Comparison of ENCODE assay signal across 11 mouse cellular contexts in genomic region chr5:91075021-91075420, GRCm38 (mm10). TPM values are rescaled to one million over a fixed set of nuclear protein-coding genes. Genes with fewer than 3 reads are reported as not detected.
DNase-seq lines count a peak whose midpoint lies in the region; ATAC-seq and TF ChIP-seq lines count a peak whose summit lies in the region.
"Had no signal": no experiment of that assay in that cellular context is flagged by ENCODE, and none has a peak within 500 bp of the region (broad histone marks: within the 10 kb centered on the region; RNA-seq: fewer than 3 reads in every experiment).

No protein-coding gene starts in this region.

- no peaks in the 10 kb centered on the region for H3K27me3 ChIP-seq in heart, embryonic 11.5 days (ENCODE audit: control insufficient read depth, insufficient read depth, low read length)
- H3K27me3 ChIP-seq in E14TG2a.4 (ENCODE audit: insufficient read depth, low read length): peaks cover 23% of the 10 kb centered on the region
- H3K27me3 ChIP-seq in hindbrain, embryonic 11.5 days (ENCODE audit: control insufficient read depth, insufficient read depth, low read length): no peaks in the 10 kb centered on the region; the same call in 1 of the 2 replicates
- H3K27me3 ChIP-seq in midbrain, embryonic 13.5 days: peaks cover 21% of the 10 kb centered on the region

- DNase-seq in heart, adult 18-20 months: no peak
- DNase-seq in hindbrain, embryonic 11.5 days (ENCODE audit: low spot score): peak; percentile 1
- no peak for DNase-seq in cerebellum, postnatal 25 days
- no peak for DNase-seq in spleen, postnatal 14 days (ENCODE audit: low spot score in 2 of 2)
- DNase-seq in kidney, adult 9 months: no peak
- DNase-seq: cerebellum, adult 11 months had no signal

- no peaks in the 10 kb centered on the region for H3K36me3 ChIP-seq in heart, embryonic 11.5 days (ENCODE audit: control insufficient read depth, insufficient read depth, low read length)
- no peaks in the 10 kb centered on the region for H3K36me3 ChIP-seq in E14TG2a.4 (ENCODE audit: insufficient read depth, low read length)
- H3K36me3 ChIP-seq in hindbrain, embryonic 11.5 days (ENCODE audit: control insufficient read depth, insufficient read depth, low read length): no peaks in the 10 kb centered on the region
- H3K36me3 ChIP-seq in midbrain, embryonic 13.5 days: no peaks in the 10 kb centered on the region

- no peak overlapping the region for H3K27ac ChIP-seq in heart, embryonic 11.5 days (ENCODE audit: low read depth, low read length)
- no peak overlapping the region for H3K27ac ChIP-seq in hindbrain, embryonic 11.5 days (ENCODE audit: low read depth, low read length)
- H3K27ac ChIP-seq in midbrain, embryonic 13.5 days: no peak overlapping the region

- peak overlapping the region; percentile 65 for H3K4me2 ChIP-seq in heart, embryonic 11.5 days
- H3K4me2 ChIP-seq in hindbrain, embryonic 11.5 days (replicated peaks; ENCODE audit: low read depth, low read length): no peak overlapping the region
- peak overlapping the region; percentile 64 for H3K4me2 ChIP-seq in midbrain, embryonic 13.5 days (replicated peaks)

- ATAC-seq in heart, embryonic 11.5 days (replicated peaks; ENCODE audit: insufficient number of reproducible peaks, low FRiP score, low TSS enrichment): no peak
- ATAC-seq in hindbrain, embryonic 11.5 days (ENCODE audit: low FRiP score): no peak; the same call in 1 of the 2 replicates
- peak; percentile 20; the same call in 1 of the 2 replicates for ATAC-seq in midbrain, embryonic 13.5 days

- 44% methylated on average over 1 of the region's 1 CpGs for WGBS in heart, embryonic 11.5 days (ENCODE audit: insufficient replicate concordance)
- WGBS in hindbrain, embryonic 11.5 days: 38% methylated on average over 1 of the region's 1 CpGs
- 41% methylated on average over 1 of the region's 1 CpGs for WGBS in midbrain, embryonic 13.5 days

- H3K9ac ChIP-seq in heart, embryonic 11.5 days (ENCODE audit: low read depth, low read length): no peak overlapping the region
- no peak overlapping the region for H3K9ac ChIP-seq in hindbrain, embryonic 11.5 days (ENCODE audit: low read depth, low read length)
- H3K9ac ChIP-seq in midbrain, embryonic 13.5 days (replicated peaks): no peak overlapping the region

- H3K9me3 ChIP-seq in heart, embryonic 11.5 days (replicated peaks; ENCODE audit: control insufficient read depth, low read length): no peaks in the 10 kb centered on the region
- H3K9me3 ChIP-seq in E14TG2a.4 (ENCODE audit: low read length): peaks cover 7% of the 10 kb centered on the region; the same call in 1 of the 2 replicates
- H3K9me3 ChIP-seq in hindbrain, embryonic 11.5 days (ENCODE audit: control insufficient read depth, low read length): no peaks in the 10 kb centered on the region
- no peaks in the 10 kb centered on the region for H3K9me3 ChIP-seq in midbrain, embryonic 13.5 days

- peak overlapping the region; percentile 35; the same call in 1 of the 2 replicates for H3K4me3 ChIP-seq in heart, embryonic 11.5 days (ENCODE audit: low read depth, low read length)
- H3K4me3 ChIP-seq in E14TG2a.4 (replicated peaks; ENCODE audit: low read length): 0 out of 2 replicates have a peak overlapping the region, but pooled peaks have one; percentile 56
- no peak overlapping the region for H3K4me3 ChIP-seq in hindbrain, embryonic 11.5 days (ENCODE audit: low read depth, low read length)
- H3K4me3 ChIP-seq in midbrain, embryonic 13.5 days (replicated peaks): no peak overlapping the region

- no peak for TF ChIP-seq CTCF in E14TG2a.4 (conservative IDR thresholded peaks at IDR 0.05; ENCODE audit: low read length)

- no peaks in the 10 kb centered on the region for H3K4me1 ChIP-seq in heart, embryonic 11.5 days (ENCODE audit: control insufficient read depth, insufficient read depth, low read length)
- peaks cover 3% of the 10 kb centered on the region; the same call in 1 of the 2 replicates for H3K4me1 ChIP-seq in E14TG2a.4 (replicated peaks; ENCODE audit: low read depth, low read length)
- no peaks in the 10 kb centered on the region; the same call in 1 of the 2 replicates for H3K4me1 ChIP-seq in hindbrain, embryonic 11.5 days (replicated peaks; ENCODE audit: control insufficient read depth, insufficient read depth, low read length)
- peaks cover 8% of the 10 kb centered on the region for H3K4me1 ChIP-seq in midbrain, embryonic 13.5 days (replicated peaks)

RNA-seq across cellular contexts. Expression of gene Ereg, which starts 0.6 kb away (rescaled TPM):
- polyA plus RNA-seq in heart, embryonic 11.5 days (2014; fragmentation: Nextera tagmentation; extraction: Ambion mirVana): not detected in 2 replicates
- not detected for total RNA-seq in heart, adult 18-20 months (2021)
- polyA plus RNA-seq in hindbrain, embryonic 11.5 days (2014; fragmentation: Nextera tagmentation; extraction: Ambion mirVana): not detected in 2 replicates
- not detected in 2 replicates for polyA plus RNA-seq in midbrain, embryonic 13.5 days (2015; fragmentation: Nextera tagmentation; extraction: Ambion mirVana)
- total RNA-seq: gastrocnemius, adult 8-10 months; layer of hippocampus, postnatal 14 days had no signal

RNA-seq across cellular contexts. Expression of gene Epgn, which starts 47.8 kb away (rescaled TPM):
- 0.15 and 0.19 TPM in 2 replicates for polyA plus RNA-seq in heart, embryonic 11.5 days (2014; fragmentation: Nextera tagmentation; extraction: Ambion mirVana)
- under 1 TPM; 0.26 to 0.62 TPM for total RNA-seq in heart, adult 18-20 months (2021)
- polyA plus RNA-seq in hindbrain, embryonic 11.5 days (2014; fragmentation: Nextera tagmentation; extraction: Ambion mirVana): 0.09 and 0.27 TPM in 2 replicates
- 0.12 and 0.23 TPM in 2 replicates for polyA plus RNA-seq in midbrain, embryonic 13.5 days (2015; fragmentation: Nextera tagmentation; extraction: Ambion mirVana)

Comparison
In these comparisons a context has a peak if more than half of its experiments do, and no peak if none do; other contexts are left out.
1. H3K4me3 ChIP-seq: peak in heart, embryonic 11.5 days (single experiment) and E14TG2a.4 (single experiment); none in hindbrain, embryonic 11.5 days (single experiment) and midbrain, embryonic 13.5 days (single experiment).